Mouse (Mus musculus) cerebellum, adult 11 months (tissue): ENCODE measurements around the gene Uts2.

Experiments
- DNase-seq: peaks from one replicate; pipeline ENCODE4 v3.0.0; 2022

The Uts2 gene

DNA sequence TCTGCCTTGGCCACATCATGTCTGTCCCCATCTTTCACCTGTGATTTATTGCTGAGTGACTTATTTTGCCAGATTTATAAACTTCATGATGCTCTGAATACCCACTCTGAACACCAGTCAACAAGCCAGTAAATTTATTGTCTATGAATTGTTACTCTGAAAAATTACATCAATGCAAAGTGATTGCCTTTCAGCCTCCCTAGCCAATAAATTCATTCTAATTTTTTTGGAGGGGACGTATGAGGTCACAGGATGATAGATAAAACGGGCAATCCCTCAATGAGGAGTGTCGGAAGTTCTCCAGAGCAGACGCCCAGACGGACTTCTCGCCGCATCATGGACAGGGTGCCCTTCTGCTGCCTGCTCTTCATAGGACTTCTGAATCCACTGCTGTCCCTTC is at the start of gene Uts2:
Uts2 (plus strand) TSS at position 301 of the 400 bp plus-strand sequence.
- DNase-seq, result no peak

DNA sequence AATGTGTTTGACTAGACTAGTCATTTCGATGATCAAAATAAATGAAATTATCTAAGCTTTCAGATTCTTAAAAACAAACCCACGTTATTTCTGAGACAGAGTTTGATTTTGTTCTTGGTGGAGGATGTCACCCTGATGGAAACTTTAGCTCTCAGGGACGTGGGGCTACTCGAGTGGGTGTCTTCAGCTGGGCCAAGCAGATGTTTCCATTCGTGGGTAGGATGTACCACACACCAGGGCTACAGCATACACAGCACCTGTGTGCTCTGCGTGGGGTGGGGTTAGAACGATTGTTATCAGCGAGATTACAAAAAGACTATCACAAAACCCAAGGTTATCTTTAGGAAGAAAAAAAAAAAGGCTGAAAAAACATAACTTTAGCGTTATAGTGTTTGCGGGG is 45.9 kb upstream of the Uts2 start:
- DNase-seq, result no peak

DNA sequence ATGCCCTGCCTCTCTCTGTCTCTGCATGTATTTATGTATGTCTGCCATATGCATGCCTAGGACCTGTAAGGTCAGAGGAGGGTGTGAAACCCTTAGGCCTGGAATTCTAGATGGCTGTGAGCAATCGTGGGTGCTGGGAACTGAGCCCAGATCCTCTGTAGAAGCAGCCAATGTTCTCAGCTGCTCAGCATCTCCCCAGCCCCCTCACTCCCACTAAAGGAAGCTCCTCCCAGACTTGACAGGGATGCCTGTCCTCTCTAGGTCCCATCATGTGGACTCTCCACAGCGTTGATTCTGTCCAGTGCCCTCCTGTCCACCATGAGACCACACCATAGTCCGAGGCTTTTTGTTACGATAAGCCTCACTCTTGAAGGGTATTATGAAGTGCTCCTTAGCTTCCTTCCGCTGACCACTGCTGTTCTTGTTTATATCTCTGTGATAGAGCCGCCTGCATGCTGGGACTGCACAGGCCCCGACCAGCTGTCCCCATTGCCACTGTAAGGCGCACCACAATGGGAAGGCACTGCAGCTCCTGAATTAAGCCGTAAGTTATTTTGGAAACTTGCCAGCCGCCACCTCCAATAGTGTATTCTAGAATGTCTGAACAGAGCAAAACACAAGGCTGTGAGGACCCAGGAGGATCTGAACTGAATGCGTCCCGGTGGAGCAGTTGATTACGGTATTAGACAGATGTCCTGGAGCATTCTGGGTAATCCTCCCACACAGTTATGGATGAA is 40.4 kb upstream of the Uts2 start:
- no peak for DNase-seq

DNA sequence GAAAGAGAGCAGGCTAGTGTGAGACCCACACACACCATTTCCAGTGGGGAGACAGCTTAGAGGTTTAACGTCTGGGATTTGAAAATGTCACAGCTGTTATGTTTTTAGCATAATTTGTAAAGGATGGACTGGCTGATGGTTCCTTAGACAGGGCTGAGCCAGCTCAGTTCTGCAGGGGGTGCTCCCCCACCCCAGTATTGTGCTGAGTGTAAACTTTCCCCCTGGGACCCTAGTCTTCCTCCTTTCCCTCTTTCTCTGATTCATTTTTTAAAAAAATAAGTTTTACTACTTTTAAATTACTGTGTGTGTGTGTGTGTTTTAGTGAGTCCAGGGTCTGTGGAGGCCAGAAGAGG is 39.8 kb upstream of the Uts2 start:
- DNase-seq, result no peak

DNA sequence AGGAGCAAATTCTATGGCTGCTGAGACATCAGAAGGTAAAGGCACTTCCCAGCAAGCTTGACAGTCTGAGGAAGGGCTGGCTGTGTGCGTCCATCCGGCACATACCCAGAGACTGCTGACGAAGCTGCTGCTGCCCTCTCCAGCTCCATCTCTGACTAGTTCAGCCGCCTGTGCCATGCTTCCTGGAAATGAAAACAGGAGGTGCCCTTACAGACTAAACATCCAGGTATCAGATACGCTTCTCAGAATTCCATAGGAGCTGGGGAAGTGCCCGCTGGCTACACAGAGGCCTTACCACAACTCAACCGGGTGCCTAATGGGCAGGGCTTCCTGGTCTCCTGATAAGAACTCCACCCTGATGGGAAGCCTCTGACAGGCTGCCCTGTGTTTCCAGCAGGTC is 38.4 kb upstream of the Uts2 start:
- no peak for DNase-seq

DNA sequence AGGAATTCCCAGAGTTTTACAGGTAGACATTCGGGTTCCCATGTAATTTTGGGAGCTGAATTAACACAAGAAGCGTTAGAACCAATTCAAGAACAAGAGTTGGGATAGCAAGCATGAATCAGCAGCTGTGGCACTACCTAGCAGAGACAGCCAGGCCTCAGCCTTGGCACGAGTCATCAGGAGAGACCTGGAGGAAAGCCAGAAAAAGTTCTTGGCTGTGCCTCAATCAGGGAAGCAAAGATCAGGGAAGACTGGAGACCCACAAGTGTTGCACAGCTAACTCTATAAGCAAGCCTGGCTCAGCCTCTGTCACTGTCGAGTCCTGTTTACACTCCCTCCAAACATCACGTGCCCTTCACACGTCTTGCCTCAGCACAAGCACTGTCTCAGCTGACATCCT is 34.7 kb upstream of the Uts2 start:
- DNase-seq, result no peak

DNA sequence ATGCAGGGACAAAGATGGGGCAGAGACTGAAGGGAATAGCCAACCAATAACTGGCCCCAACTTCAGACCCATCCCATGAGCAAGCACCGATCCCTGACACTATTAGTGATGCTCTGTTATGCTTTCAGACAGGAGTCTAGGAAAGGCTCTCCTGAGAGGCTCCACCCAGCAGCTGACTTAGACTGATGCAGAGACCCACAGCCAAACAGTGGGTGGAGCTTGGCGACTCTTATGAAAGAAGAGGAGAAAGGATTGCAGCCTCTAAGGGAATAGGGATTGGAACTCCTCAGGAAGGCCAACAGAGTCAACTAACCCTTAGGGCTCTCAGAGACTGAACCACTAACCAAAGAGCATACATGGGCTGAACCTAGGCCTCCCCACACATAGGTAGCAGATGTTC is 33.2 kb upstream of the Uts2 start:
- DNase-seq, result no peak

DNA sequence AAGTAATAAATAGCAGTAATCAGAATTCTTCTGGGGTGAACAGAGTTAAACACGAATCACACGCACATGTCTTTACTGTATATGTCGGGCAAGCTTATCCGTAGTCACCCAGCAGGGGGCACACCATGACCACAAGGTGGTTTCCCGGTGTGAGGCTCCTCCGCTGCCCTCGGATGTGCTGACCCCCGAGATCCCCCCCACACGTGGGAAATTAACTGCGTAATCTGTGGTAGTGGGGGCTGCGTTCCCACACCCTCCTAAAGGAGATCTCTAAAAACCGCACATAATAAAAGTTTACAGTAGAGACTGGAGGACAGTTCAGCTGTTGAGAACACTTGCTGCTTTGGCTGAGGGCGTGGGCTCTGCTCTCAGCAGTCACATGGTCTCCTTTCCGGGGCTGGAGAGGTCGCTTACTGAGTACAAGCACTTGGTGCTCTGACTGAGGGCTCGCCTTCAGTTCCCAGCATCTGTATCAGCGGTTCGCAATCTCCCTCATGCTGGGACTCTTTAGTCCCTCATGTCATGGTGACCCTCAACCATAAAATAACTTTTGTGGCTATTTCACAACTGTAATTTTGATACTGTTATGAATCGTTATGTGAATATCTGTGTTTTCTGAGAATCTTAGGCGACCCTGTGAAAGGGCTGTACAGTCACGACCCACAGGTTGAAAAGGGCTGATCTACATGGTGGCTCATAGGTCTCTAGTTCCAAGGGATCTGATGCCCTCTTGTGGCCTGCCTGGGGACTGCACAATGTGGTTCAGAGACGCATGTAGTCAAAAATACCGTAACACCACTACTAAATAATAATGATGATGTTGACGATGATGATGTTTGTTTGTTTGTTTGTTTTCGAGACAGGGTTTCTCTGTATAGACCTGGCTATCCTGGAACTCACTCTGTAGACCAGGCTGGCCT is 32.0 kb upstream of the Uts2 start:
- DNase-seq, result peak; percentile 62

DNA sequence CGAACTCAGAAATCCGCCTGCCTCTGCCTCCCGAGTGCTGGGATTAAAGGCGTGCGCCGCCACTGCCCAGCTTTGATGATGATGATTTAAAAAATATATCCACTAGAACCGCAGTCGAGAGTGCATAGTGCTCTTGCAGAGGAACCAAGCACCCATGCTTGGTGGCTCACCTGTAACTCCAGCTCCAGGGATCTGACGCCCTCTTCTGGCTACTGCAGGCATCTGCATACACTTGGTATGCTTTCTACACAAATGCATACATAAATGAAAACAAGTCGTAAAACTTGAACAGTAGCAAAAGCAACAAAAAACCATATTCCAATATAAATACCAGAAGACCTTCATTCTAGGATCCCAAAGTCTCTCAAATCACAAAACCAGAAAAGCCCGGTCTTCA is 31.3 kb upstream of the Uts2 start:
- DNase-seq, result no peak

DNA sequence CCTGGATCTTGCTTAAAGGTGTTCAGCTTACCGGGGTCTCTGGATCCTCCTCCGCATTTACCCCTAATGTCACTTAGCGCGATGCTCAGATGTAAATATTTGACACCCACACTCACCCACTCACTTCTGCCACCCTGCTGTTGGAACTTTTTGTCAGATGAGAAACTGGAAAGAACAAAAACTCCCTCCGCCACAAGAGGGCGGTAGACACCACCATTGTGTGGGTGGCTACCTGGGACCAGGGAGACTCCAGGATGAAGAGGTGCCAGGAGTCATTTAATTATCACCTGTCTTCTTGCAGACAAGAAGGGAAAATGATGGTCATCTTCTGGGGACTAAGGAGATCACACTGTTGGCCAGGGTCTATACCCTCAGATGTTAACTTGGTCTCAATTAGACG is 30.3 kb upstream of the Uts2 start:
- peak; percentile 41 for DNase-seq

DNA sequence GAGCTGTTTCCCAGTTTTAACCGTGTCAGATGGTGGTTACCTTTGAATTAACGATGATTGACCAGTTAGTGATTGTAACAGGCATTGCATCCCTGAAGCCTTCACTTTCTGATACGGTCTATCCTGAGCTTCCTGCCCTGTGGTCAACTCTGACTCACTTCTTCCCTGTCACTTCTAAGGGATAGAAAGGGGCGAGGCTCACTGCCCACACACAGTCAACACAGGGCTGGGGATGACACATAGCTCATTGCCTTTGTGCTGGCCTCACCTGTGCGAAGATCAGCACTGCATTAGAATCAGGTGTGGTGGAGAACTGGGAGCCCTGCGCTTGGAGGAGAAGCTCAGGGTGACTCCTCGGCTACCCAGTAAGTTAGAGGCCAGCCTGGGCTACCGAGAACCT is 27.9 kb upstream of the Uts2 start:
- no peak for DNase-seq

DNA sequence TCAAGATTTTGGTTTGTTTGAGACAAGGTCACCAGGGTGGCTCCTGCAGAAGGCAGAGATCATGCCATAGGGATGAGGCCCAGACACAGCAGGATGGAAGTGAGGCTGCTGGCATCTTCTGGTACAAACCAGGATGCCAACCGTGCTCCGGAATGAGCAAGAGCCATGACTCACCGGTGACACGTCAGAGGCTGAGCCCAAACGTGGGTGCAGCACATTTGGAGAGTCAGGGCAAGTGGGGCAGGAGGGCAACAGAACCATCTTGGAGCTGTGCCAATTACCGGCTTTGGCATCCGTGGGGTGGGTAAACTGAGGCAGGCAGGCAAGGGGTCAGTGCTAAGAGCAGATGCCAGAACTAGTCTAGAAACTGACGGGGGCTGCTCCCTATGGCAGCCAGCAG is 23.6 kb upstream of the Uts2 start:
- DNase-seq, result no peak

DNA sequence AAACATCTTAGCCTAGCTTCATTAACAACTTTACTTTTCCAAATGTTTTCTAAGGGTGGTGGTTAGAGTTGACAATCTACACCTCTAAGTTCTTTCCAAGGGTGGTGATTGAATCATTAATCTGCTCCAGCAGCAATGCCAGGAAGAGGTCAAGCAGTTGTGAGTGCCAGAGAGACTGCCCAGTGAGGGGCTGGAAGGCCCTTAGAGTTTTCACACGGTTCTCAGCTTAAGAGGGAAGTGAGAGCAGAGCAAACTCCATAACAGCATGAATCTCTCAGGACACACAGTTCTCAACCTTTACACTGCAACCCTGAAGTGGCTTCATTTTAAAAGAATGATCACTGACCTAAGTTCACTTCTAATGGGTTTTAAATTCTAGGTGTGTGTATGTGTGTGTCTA is 21.8 kb upstream of the Uts2 start:
- DNase-seq, result no peak

DNA sequence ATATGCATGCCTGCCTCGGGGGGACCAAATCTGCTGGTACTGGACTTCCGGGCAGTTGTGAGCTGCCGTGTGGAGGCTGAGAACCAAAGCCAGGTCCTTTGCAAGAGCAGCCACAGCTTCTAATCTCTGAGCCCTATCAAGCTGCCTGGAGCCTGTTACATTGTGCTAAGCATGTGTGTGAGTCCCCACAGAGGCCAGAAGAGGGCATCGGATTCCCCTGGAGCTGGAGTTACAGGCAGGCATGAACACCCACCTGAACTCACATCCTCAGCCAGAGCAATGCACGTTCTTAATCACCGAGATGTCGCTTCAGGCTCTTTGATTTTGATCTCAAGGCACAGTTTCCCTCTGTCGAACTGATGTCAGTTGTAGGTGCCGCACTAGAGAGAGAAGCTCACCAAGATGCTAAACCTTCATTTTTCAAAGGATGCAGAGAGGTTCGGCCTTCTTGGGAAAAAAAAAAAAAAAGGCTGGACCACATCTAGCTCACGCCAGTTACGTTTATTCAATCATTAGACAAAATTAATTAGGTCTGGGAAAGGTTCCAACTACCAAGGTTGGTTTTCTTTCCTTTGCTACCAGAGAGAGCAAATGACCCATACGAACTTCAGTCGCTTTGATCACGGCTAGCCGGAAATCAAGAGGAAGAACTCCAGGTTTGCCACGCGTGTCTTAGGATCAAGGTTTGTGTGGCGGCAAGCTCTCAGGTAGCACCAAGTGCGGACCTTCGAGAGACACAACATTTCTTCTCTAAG is 18.6 kb upstream of the Uts2 start:
- no peak for DNase-seq

DNA sequence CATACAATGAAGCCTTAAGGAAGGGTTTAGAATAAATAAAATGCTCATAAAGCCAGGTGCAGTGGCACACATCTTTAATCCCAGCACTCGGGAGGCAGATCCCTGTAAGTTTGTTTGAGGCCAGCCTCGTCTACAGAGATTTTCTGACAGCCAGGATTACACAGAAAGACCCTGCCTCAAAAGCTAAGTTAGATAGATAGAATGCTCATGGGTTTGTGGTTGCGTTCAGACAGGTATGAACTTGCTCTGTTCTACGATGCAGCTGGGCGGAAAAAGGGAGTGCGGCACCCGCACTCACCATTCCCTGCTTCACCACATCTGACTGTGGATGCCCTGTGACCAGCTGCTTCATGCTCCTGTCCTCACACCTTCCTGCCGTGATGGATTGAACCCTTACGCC is 17.4 kb upstream of the Uts2 start:
- no peak for DNase-seq

DNA sequence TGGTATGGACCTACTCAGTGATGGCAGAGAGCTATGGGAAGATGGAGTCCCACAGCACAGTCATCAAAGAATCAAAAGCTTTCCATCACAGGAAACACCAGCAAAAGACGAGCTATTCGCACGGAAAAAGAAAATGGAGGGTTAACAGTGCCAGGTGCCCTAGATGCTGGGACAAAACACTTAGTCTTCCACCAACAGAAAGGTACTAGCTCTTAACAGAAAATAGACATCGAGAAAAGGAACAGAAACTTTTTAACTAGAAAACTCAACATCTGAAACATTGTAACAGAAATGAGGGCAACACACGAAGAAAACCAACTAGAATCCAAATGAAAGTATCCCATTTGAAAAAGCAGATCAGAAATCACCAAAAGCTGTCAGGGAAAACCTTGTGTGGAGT is 16.7 kb upstream of the Uts2 start:
- no peak for DNase-seq

DNA sequence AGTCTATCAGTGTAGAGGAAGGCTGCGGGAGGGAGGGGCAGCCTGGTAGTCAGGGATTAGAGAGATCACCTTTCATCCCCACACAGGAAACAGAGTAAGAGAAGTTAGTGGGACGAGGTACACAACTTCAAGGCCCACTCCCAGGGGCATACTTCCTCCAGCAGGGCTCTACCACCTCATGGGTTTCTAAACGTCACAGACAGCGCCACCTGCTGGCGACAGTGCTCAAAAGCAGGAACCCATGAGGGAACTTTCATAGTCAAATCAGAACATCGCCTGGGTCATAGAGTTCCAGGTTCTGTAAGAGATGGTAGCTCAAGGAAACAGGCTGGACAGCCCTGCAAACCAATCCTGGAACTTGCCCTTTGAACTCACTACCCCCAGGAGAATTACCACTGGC is 6.7 kb upstream of the Uts2 start:
- no peak for DNase-seq

DNA sequence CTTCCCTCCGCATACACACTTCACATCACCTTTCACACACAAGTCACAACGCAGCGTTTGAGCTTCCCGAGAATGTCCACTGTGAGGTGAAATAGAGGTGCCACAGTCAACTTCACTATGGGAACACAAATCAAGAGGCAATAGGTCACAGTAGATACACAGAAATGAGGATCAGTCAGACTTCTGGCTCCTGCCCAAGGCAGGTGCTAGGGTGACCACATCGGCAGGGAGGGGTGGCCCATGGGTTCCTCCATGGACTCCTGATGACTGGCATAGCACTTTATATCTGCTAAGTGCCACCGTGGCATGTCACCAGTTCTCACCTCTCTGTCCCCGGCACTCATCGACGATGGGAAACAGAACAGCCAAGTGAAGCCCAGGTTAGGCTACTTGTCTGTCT is 1.7 kb downstream of the Uts2 start:
- DNase-seq, result no peak

DNA sequence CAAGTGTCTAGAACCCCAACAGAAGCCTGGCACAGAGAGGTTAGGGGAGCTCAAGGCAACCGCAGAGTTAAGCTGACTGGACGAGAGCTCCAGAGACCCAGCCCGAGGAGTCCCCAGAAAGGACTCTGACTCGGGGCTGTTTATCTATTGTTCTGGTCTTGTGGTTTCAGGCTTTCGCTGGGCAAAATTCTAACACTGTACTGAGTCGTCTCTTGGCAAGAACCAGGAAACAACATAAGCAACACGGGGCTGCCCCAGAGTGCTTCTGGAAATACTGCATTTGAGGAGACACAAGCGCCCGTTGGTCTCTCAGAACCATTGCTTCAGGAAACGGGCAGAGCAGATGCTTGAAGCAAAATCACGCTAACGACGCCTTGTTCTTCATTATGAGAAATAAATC is 4.5 kb downstream of the Uts2 start:
- no peak for DNase-seq

DNA sequence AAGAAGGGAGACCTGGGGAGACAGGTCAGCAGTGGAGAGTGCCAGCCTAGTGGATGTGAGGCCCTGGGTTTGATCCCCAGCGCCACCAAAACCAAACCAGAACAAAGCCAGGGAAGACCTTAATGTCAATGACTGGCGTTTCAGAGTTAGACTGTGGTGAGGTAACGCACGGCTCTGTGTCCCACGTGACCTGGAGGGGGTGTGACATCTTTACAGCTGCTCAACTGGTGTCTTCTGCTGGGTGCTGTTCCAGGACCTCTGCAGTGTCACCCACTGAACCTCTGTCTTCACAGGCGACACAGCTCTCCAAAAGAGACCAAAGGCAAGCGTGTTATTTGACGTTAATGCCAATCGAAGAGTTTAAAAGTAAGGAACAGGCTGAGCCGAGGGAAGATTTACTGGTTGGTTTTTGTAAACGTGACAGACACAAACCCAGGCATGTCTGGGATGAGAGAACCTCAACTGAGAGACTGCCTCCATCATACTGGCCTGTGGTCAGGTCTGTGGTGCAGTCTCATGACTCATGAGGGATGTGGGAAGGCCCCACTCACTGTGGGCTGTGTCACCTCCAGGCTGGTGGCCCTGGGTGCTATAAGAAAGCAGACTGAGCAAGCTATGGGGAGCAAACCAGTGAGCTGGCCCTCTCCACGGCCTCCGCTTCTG is 8.9 kb downstream of the Uts2 start:
- no peak for DNase-seq

DNA sequence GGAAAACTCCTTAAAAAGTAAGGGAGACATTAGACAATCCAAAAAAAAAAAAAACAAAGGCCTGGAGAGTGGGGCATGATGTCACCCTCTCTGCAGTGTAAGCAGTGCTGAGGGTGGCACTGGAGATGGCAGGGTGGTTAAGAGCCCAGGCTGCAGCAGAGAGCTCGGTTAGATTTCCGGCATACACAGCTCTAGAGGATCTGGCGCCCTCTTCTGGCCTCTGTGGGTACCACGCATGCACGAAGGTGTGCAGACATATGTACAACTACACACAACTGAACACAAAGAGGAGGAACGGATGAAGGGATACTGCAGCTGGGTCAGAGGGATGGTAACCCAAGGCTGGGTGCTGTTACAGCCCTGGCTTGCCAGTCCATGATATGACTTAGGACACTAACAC is 10.0 kb downstream of the Uts2 start:
- no peak for DNase-seq

DNA sequence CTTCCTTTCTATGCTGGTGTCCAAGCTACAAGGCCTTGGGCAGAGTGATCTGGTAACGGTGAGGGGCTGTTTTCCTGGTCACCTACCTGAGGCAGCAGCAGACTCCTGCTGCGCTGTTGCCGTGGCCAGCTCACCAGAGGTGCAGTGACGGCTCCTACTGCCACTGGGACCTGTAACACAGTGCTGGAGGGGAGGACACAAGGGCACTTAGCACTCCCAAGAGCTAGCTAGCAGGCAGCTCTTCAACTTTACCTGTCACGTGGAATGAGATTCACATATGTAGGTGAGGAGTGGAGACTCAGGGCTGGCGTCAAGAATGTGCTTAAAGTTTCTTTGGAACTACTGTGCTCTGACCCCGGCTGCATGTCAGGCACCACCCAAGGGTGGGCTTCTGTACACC is 13.4 kb downstream of the Uts2 start:
- DNase-seq, result no peak

DNA sequence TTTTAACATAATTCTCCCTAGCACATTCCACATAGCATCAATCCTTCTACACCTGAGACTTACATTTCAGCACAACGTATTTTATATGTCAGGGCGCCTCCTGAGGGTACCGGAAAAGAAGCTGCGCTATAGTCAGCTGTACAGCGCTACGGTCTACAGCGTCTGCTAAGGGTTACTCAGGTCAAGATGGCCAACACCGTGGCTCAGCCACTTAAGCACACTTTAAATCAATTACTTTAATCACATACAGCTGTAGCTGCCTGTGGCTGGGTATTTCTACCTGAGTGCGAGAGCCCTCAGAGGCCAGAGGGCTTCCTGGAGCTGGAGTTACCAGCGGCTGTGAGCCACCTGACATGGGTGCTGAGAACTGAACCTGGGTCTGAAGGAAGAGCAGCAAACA is 19.0 kb downstream of the Uts2 start:
- no peak for DNase-seq
